Mouse (Mus musculus): ENCODE results near the gene Tmem9.

Tmem9 gene

DNA sequence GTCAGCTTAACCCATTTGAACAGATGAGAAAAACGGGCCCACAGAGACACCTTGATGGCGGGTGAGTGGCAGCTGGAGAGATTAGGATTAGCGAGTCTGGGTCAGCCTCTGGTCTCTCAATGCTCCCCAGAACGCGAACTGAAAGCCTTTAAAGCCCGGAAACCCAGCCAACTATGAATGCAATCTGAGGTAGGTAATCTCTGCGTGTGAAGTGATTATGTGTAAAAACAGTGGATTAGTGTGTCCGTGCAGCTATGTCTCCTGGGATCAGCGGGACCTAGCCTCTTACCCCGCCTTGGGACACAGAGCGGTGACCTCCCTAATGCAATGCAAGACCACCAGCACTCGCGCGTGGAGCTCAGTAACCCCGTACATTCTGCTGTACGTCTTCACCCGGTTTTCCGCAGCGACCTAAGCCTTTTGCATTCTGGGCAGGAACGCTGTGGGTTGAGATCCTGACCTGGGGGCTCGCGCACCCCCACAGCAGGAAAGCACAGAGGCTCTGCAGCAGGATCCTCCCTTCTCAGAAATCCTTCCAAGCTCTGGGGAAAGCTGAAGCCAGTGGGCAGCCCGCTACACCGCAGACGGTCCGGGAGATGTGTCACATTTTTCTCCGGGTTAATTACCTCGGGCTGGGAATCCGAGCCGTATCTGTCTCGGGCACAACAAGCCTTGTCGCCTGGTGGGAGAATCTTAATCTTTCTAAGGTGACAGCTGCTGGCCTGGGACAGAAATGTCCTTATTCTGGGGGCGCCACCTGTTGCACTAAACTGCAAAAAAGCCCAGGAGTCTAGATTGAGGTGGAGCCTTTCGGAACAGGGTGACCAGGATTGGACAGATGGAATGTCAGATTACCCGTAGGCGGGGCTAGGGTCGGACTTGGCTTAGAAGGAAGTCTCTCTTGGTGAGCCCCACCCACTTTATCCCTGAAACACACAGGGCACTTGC lies at the start of gene Tmem9:
Gene Tmem9 (plus strand): TSS at position 940 of the 948 bp plus-strand sequence.
- peak; percentile 67 to 78 for DNase-seq (ENCODE audit: low spot score in 2 of 2)

GRCm38 (mm10) chr1:135958483-135958882 lies 49.5 kb upstream of the Tmem9 start:
- DNase-seq (ENCODE audit: low spot score in 2 of 2), result no peak

GRCm38 (mm10) chr1:135963177-135963576 lies 44.8 kb upstream of the Tmem9 start:
- DNase-seq (ENCODE audit: low spot score in 2 of 2), result no peak

GRCm38 (mm10) chr1:135964561-135964960 lies 43.4 kb upstream of the Tmem9 start:
- DNase-seq (ENCODE audit: low spot score in 2 of 2), result no peak

- no peak for DNase-seq (ENCODE audit: low spot score in 2 of 2)
Measured at GRCm38 (mm10) chr1:135967739-135968138, 40.2 kb upstream of the Tmem9 start.

GRCm38 (mm10) chr1:135970486-135970885 lies 37.5 kb upstream of the Tmem9 start:
- DNase-seq (ENCODE audit: low spot score in 2 of 2), result no peak

DNA sequence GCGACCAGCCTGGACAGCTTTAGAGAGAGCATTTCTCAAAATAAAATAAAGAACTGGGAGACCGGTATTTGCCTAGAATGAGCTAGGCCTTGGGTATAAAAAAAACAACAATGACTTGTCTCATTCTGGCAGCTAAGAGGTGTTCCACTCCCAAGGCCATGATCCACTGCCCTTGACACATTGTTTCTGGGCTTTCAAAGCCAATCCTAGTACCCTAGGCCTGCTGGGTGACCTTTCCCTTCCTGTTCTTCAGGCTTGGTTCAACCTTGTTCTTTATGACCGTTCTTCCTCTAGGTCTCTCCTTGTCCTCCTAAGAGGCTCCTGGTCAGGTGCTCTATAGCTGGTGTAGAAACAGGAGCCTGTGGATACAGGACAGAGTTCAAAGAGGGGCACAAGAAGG lies 35.4 kb upstream of the Tmem9 start:
- no peak for DNase-seq (ENCODE audit: low spot score in 2 of 2)

- no peak for DNase-seq (ENCODE audit: low spot score in 2 of 2)
Measured at GRCm38 (mm10) chr1:135984105-135984504, 23.8 kb upstream of the Tmem9 start.

DNA sequence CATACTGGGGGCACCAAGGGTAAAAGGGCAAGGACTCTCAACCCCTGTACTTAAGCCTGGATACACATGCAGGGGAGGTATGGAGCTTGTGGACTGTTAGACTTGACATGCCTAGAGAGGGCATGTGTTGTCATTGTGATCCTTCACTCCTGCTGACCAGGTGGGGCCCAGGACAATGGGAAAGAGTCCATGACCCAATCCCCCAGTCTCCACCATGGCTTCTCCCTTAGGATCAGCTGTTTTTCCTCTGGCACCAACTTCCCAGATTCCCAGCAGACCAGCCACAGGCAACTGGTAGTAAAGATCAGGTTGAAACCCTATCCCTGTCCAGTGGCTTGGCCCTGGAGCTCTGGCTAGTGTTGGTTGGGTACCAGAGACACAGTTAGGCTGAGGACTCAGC lies 18.1 kb upstream of the Tmem9 start:
- no peak for DNase-seq (ENCODE audit: low spot score in 2 of 2)

GRCm38 (mm10) chr1:135993470-135993869 lies 14.5 kb upstream of the Tmem9 start:
- DNase-seq (ENCODE audit: low spot score in 2 of 2), result no peak

GRCm38 (mm10) chr1:135997537-135997936 lies 10.4 kb upstream of the Tmem9 start:
- DNase-seq (ENCODE audit: low spot score in 2 of 2), result no peak

- no peak for DNase-seq (ENCODE audit: low spot score in 2 of 2)
Measured at GRCm38 (mm10) chr1:135999720-136000287, 8.1 kb upstream of the Tmem9 start.

GRCm38 (mm10) chr1:136001438-136001837 lies 6.5 kb upstream of the Tmem9 start:
- DNase-seq (ENCODE audit: low spot score in 2 of 2), result no peak

GRCm38 (mm10) chr1:136006292-136006748 lies 1.6 kb upstream of the Tmem9 start, which contains the start of gene Igfn1:
Gene Igfn1 (minus strand): TSS chr1:136006342.
- DNase-seq (ENCODE audit: low spot score in 2 of 2), result no peak

- no peak for DNase-seq (ENCODE audit: low spot score in 2 of 2)
Measured at GRCm38 (mm10) chr1:136008159-136008533, 196 bp downstream of the Tmem9 start.

- no peak for DNase-seq (ENCODE audit: low spot score in 2 of 2)
Measured at GRCm38 (mm10) chr1:136010247-136010646, 2.3 kb downstream of the Tmem9 start.

- no peak for DNase-seq (ENCODE audit: low spot score in 2 of 2)
Measured at GRCm38 (mm10) chr1:136013513-136013912, 5.6 kb downstream of the Tmem9 start.

DNA sequence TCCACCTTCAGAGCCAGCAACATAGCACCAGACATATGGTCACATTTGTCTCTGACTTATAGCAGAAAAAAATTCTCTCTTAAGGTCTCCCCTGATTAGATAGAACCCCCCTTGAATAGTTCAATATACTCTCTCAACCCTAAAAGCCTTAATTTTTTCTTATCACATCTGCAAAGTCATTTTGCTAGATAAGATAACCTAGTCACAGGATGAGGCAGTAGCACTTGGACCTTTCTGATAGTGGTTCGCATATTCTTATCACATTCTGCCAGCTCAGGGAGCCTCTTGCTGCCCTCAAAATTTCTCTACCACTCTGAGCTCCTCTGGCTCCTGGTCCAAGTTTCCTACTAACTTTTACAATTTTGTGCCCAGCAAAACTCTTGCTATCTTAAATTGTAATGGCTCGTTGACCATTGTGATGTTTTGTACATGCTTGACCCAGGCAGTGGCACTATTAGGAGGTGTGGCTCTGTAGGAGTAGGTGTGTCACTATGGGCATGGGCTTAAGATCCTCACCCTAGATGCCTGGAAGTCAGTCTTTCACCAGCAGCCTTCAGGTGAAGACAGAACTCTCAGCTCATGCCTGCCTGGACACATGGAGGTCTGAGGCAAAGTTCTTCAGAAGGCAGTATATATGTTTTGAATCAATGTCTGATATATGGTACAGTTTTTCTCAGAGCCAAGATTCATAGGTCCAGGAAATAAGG lies 7.0 kb downstream of the Tmem9 start:
- peak in 1 of 2 experiments; percentile 35 for DNase-seq (ENCODE audit: low spot score in 2 of 2)

DNA sequence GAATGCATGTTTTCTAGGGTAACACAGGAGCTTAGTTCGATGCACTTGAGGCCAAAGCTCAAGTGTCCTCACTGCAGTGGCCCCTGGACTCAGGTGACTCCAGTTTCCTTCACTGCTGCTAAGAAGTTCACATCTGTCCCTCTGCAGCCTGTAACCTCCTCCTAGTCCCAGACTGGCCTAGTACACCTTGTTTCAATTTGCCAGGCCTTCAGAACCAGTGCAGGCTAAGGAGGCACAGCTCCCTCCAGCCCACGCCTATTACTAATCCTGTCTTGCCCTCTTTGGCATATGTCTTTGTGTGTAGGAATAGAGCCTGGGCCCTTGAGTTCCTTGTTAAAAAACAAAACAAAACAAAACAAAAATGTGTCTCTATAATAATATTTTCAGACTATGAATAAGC lies 9.4 kb downstream of the Tmem9 start:
- DNase-seq (ENCODE audit: low spot score in 2 of 2), result no peak

DNA sequence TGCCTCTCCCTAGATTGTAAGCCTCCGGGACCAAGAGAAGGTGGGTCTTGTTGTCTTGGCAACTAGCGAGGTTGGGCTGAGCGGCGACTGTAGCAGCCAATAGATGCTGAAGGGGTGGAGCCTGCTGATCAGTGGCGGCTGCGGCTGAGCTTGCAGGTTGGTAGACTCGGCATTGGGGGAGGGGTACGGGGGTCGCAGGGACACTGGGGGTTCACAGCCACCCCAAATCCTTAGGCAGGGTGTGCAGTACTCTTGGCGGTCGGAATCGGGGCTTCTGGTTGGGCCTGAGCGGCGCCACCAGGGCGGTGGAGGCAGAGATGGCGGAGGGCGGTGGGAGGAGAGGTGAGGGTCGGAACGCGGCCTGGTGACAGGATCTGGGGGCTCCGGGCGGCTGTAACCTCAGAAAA lies 10.0 kb downstream of the Tmem9 start:
- peak; percentile 85 to 87 for DNase-seq (ENCODE audit: low spot score in 2 of 2)

DNA sequence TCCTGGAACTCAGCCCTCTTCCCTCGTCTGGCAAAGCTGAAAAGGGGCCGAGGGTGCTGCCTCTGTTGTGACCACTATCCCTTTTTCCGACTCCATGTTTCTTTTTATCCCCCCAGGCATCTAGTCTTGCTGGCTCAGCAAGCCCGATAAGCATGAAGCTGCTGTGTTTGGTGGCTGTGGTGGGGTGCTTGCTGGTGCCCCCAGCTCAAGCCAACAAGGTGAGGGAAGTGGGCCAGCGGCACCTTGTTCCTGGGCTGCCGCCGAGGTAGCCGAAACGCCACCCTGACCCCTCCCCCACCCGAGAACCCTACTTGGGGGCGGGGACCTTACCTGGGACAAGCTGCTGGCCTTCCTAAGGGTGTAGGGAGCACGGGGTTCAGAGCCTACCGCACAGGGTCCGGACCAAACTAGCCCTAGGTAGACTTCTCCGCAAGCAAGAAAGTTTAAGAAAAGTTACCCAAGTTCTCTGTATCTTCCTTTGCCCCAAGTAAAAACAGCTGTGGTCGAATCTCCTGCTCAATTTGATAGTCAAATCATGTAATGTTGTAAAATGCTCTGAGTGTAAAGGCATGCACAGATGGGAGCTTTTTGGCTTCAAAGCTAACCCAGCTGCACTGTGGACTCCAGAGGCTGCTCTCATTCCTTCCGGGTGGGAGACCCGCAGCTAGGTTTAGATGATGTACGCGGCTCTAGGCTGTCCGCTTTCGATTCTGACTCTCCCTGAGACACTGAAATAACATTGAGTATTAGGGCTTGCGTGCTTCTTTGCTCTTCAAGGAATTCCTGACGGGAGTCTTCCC lies 10.6 kb downstream of the Tmem9 start:
- DNase-seq (ENCODE audit: low spot score in 2 of 2), result peak; percentile 32 to 37

Data from spleen, postnatal 36 days (tissue).